Mouse (Mus musculus): ENCODE data around the gene Gnb2. TPM values are rescaled to one million over a fixed set of nuclear protein-coding genes. Genes with fewer than 3 reads are reported as not detected.

Gnb2 gene
- polyA plus RNA-seq, 1 experiment from 2014 or later = 125 TPM

DNA sequence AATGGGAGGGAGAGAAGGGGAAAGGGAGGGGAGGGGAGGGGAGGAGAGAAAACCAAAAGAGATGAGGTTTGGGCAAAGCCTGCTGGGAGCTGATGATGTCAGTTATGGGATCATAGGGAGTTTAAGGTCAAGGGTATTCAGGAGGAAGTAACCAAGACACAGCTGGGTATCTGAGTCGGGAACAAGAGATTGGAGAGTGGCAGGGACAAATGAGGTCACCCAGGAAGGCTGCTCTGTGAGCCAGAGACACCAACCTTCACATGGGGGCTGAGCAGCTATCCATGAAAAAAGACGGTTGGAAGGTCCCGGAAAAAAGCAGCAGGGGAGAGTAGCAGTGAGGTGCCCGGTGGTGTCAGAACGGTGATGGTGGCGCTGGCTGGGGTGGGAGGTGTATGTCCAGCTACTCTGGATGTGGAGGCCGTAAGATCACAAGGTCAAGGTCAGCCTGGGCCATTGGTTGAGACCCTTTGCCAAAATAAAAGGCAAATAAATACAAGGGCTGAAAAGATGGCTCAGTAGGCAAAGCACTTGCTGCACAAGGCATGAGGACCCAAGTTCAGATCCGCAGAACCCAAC, 35.0 kb upstream of the Gnb2 start:
- H3K4me1 ChIP-seq (ENCODE audit: control insufficient read depth, low read depth, low read length) = peaks cover 40% of the 10 kb centered on the region
- H3K36me3 ChIP-seq (ENCODE audit: control insufficient read depth, insufficient read depth) = no peaks in the 10 kb centered on the region
- no peak overlapping the region for H3K27ac ChIP-seq (ENCODE audit: low read length)
- no peaks in the 10 kb centered on the region for H3K9me3 ChIP-seq (replicated peaks; ENCODE audit: control insufficient read depth, low read length)
- H3K9ac ChIP-seq (ENCODE audit: low read depth, low read length) = no peak overlapping the region
- 76% methylated on average over 8 of the region's 8 CpGs for WGBS (ENCODE audit: insufficient replicate concordance)
- no peaks in the 10 kb centered on the region; the same call in 1 of the 2 replicates for H3K27me3 ChIP-seq (ENCODE audit: control insufficient read depth, insufficient read depth, low read depth, low read length)
- no peak overlapping the region for H3K4me3 ChIP-seq (ENCODE audit: low read depth, low read length)
- no peak for ATAC-seq (ENCODE audit: low read depth)
- no peak overlapping the region for H3K4me2 ChIP-seq (ENCODE audit: low read depth, low read length)

DNA sequence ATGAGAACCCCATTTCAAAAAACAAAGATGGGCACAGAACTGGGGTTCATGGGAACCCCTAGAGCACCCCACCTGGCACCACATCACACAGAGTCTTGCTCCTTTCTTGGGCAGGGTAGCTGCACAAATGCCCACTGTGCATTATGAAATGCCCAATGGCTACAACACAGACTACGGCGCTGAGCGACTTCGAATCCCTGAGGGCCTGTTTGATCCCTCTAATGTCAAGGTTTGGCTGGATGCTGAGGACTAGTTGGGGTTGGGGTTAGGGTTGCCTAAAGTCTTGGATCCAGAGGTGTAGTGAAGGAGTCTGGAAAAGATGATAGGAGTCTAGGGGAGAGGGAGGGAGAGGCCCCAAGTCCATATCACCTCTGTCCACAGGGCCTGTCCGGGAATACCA, 33.1 kb upstream of the Gnb2 start:
- H3K4me2 ChIP-seq (ENCODE audit: low read depth, low read length) = no peak overlapping the region
- no peaks in the 10 kb centered on the region; the same call in none of the 2 replicates for H3K27me3 ChIP-seq (ENCODE audit: control insufficient read depth, insufficient read depth, low read depth, low read length)
- no peak overlapping the region for H3K4me3 ChIP-seq (ENCODE audit: low read depth, low read length)
- no peak for ATAC-seq (ENCODE audit: low read depth)
- 81% methylated on average over 5 of the region's 5 CpGs for WGBS (ENCODE audit: insufficient replicate concordance)
- no peak overlapping the region for H3K9ac ChIP-seq (ENCODE audit: low read depth, low read length)
- no peak overlapping the region for H3K27ac ChIP-seq (ENCODE audit: low read length)
- no peaks in the 10 kb centered on the region for H3K36me3 ChIP-seq (ENCODE audit: control insufficient read depth, insufficient read depth)
- H3K4me1 ChIP-seq (ENCODE audit: control insufficient read depth, low read depth, low read length) = peaks cover 28% of the 10 kb centered on the region
- H3K9me3 ChIP-seq (replicated peaks; ENCODE audit: control insufficient read depth, low read length) = no peaks in the 10 kb centered on the region

DNA sequence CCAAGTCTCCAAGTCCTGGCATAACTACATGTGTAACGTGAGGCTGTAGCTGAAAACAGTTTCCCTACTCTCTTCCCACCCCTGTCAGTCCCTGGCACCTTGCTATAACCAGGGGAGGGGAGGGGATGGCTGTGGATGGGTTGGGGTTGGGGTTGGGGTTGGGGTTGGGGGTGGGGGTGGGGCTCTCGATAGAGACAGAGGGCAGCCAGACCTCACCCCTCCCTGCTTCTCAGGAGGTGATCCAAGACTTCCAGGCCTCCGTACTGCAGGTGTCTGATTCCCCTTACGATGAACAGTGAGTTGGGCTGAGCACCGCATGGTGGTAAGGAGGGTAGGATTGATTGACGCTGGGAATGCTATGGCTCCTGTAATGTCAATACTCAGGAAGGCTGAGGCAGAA, 32.4 kb upstream of the Gnb2 start:
- no peak for ATAC-seq (ENCODE audit: low read depth)
- Histone ChIP-seq H3K9ac (ENCODE audit: low read depth, low read length) (no peak overlapping the region), H3K9me3 (replicated peaks; ENCODE audit: control insufficient read depth, low read length) (no peaks in the 10 kb centered on the region), H3K4me1 (ENCODE audit: control insufficient read depth, low read depth, low read length) (peaks cover 21% of the 10 kb centered on the region), H3K27me3 (ENCODE audit: control insufficient read depth, insufficient read depth, low read depth, low read length) (no peaks in the 10 kb centered on the region; the same call in none of the 2 replicates), H3K27ac (ENCODE audit: low read length) (no peak overlapping the region), H3K4me2 (ENCODE audit: low read depth, low read length) (no peak overlapping the region), H3K36me3 (ENCODE audit: control insufficient read depth, insufficient read depth) (no peaks in the 10 kb centered on the region), H3K4me3 (ENCODE audit: low read depth, low read length) (no peak overlapping the region)
- 70% methylated on average over 6 of the region's 6 CpGs for WGBS (ENCODE audit: insufficient replicate concordance)

DNA sequence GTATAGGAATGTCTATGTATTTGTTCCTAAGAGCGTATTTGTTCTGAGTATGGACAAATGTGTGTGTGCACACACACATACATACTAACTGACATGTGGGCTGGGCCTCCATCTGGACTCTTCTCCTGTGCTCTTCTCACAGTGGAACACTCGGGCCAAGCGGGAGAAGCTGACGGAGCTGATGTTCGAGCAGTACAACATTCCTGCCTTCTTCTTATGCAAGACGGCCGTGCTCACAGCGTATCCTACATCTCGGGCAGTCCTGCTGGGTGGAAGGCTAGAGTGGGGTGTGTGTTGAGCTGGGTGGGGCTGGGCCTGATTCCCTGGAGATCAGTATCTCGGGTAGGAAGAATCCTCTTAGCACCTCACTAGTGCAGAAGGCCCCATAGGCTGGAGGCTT, 29.7 kb upstream of the Gnb2 start:
- ATAC-seq (ENCODE audit: low read depth) = no peak
- 76% methylated on average over 10 of the region's 10 CpGs for WGBS (ENCODE audit: insufficient replicate concordance)
- no peak overlapping the region for H3K4me3 ChIP-seq (ENCODE audit: low read depth, low read length)
- no peak overlapping the region for H3K27ac ChIP-seq (ENCODE audit: low read length)
- no peak overlapping the region for H3K4me2 ChIP-seq (ENCODE audit: low read depth, low read length)
- H3K9ac ChIP-seq (ENCODE audit: low read depth, low read length) = no peak overlapping the region
- H3K9me3 ChIP-seq (replicated peaks; ENCODE audit: control insufficient read depth, low read length) = no peaks in the 10 kb centered on the region
- H3K27me3 ChIP-seq (ENCODE audit: control insufficient read depth, insufficient read depth, low read depth, low read length) = no peaks in the 10 kb centered on the region; the same call in none of the 2 replicates
- H3K4me1 ChIP-seq (ENCODE audit: control insufficient read depth, low read depth, low read length) = no peaks in the 10 kb centered on the region
- no peaks in the 10 kb centered on the region for H3K36me3 ChIP-seq (ENCODE audit: control insufficient read depth, insufficient read depth)

DNA sequence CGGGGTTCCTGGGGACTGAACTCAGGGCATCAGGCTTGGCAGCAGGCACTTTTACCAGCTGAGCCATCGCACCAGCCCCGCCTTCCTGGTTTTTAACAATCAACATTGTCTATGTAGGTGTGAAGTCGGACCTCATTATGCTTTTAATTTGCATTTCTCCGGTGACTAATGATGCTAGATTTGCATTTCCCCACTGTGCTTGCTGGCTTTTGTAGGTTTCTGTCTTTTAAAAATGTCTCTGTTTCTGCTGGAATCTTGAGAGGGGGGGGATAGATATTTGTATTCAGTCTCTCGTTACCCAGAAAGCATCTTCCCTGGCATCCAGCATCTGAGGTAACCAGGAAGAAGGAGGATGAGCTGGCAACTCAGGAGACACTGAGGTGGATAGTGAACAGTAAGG, 28.2 kb upstream of the Gnb2 start:
- WGBS (ENCODE audit: insufficient replicate concordance) = 51% methylated on average over 6 of the region's 6 CpGs
- Histone ChIP-seq H3K9me3 (replicated peaks; ENCODE audit: control insufficient read depth, low read length) (no peaks in the 10 kb centered on the region), H3K4me3 (ENCODE audit: low read depth, low read length) (no peak overlapping the region), H3K9ac (ENCODE audit: low read depth, low read length) (no peak overlapping the region), H3K27ac (ENCODE audit: low read length) (no peak overlapping the region), H3K4me1 (ENCODE audit: control insufficient read depth, low read depth, low read length) (no peaks in the 10 kb centered on the region), H3K27me3 (ENCODE audit: control insufficient read depth, insufficient read depth, low read depth, low read length) (no peaks in the 10 kb centered on the region; the same call in none of the 2 replicates), H3K4me2 (ENCODE audit: low read depth, low read length) (no peak overlapping the region), H3K36me3 (ENCODE audit: control insufficient read depth, insufficient read depth) (no peaks in the 10 kb centered on the region)
- ATAC-seq (ENCODE audit: low read depth) = no peak

DNA sequence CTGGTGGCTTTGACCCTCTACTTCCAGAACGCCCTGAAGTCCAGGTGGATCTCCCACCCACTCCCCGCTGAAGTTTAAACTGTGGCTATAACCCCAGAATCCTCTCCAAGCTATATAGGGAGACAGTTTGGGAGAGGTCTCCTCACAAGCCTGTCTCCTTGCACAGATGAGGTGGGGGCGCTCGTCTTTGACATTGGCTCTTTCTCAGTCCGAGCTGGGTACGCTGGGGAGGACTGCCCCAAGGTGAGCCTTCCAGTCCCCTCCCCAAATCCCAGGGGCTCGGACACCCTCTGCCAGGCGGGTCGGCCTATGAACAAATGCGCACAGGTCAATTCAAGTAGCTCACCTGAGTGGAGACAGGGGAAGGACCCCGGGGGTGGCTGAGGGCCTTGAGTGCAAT, 20.6 kb upstream of the Gnb2 start:
- Histone ChIP-seq H3K36me3 (ENCODE audit: control insufficient read depth, insufficient read depth) (no peaks in the 10 kb centered on the region), H3K9me3 (replicated peaks; ENCODE audit: control insufficient read depth, low read length) (no peaks in the 10 kb centered on the region), H3K9ac (ENCODE audit: low read depth, low read length) (no peak overlapping the region), H3K4me1 (ENCODE audit: control insufficient read depth, low read depth, low read length) (peaks cover 2% of the 10 kb centered on the region; the same call in 1 of the 2 replicates), H3K4me3 (ENCODE audit: low read depth, low read length) (no peak overlapping the region), H3K27me3 (ENCODE audit: control insufficient read depth, insufficient read depth, low read depth, low read length) (peaks cover 11% of the 10 kb centered on the region), H3K27ac (ENCODE audit: low read length) (no peak overlapping the region), H3K4me2 (ENCODE audit: low read depth, low read length) (no peak overlapping the region)
- WGBS (ENCODE audit: insufficient replicate concordance) = 36% methylated on average over 11 of the region's 11 CpGs
- ATAC-seq (ENCODE audit: low read depth) = no peak

DNA sequence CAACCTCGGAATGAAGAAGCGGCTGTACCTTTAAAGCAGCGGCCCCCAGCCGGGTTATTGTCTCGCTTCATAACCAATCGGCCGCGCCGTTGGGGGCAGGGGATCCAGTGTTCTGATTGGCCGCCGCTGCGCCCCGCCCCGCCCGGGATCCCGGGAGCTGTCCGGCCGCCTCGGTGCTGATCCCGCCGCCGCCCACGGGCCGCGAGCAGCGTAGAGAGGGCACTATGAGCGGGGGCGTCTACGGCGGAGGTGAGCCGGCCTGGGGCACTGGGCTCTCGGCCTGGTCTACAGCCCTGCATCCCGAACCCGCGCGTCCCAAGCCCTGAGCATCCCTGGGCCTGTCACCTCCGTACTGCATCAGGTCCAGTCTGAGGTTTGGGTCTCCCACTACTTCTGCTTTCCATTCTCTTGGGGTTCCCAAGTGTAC, 20.1 kb upstream of the Gnb2 start, which contains the start of gene Actl6b:
Gene Actl6b (plus strand): TSS at position 107 of the 427 bp plus-strand sequence.
- ATAC-seq (ENCODE audit: low read depth) = peak; percentile 66
- H3K9ac ChIP-seq (ENCODE audit: low read depth, low read length) = no peak within 1 kb of the TSS
- H3K27me3 ChIP-seq (ENCODE audit: control insufficient read depth, insufficient read depth, low read depth, low read length) = peaks cover 11% of the 10 kb centered on the region
- no peaks in the 10 kb centered on the region for H3K36me3 ChIP-seq (ENCODE audit: control insufficient read depth, insufficient read depth)
- H3K4me2 ChIP-seq (ENCODE audit: low read depth, low read length) = peak within 1 kb of the TSS; percentile 30
- peaks cover 2% of the 10 kb centered on the region; the same call in 1 of the 2 replicates for H3K4me1 ChIP-seq (ENCODE audit: control insufficient read depth, low read depth, low read length)
- 1% methylated on average over 37 of the region's 37 CpGs for WGBS (ENCODE audit: insufficient replicate concordance)
- H3K4me3 ChIP-seq (ENCODE audit: low read depth, low read length) = no peak within 1 kb of the TSS
- H3K9me3 ChIP-seq (replicated peaks; ENCODE audit: control insufficient read depth, low read length) = no peaks in the 10 kb centered on the region
- no peak within 1 kb of the TSS for H3K27ac ChIP-seq (ENCODE audit: low read length)

DNA sequence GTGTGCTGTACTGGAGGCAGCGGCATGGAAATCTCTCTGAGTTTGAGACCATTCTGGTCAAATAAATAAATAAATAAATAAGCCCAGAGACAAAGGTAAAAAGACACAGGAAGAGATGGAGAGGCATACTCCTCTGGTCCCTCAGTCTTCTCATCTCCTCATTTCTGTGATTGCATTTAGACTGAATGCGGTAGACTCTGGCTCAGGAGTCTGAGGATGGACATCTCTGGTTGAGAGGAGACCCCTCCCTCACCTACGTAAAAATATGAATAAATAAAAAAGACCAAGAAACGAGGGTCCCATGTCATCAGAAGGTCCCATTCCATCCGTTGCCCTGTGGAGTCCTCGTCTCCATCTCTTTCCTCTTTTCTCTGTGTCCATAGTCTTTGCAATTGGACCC, 19.7 kb upstream of the Gnb2 start:
- Histone ChIP-seq H3K27ac (ENCODE audit: low read length) (no peak overlapping the region), H3K36me3 (ENCODE audit: control insufficient read depth, insufficient read depth) (no peaks in the 10 kb centered on the region), H3K4me1 (ENCODE audit: control insufficient read depth, low read depth, low read length) (peaks cover 2% of the 10 kb centered on the region; the same call in 1 of the 2 replicates), H3K4me2 (ENCODE audit: low read depth, low read length) (peak overlapping the region; percentile 30), H3K9me3 (replicated peaks; ENCODE audit: control insufficient read depth, low read length) (no peaks in the 10 kb centered on the region), H3K4me3 (ENCODE audit: low read depth, low read length) (no peak overlapping the region), H3K9ac (ENCODE audit: low read depth, low read length) (no peak overlapping the region), H3K27me3 (ENCODE audit: control insufficient read depth, insufficient read depth, low read depth, low read length) (peaks cover 11% of the 10 kb centered on the region)
- no peak for ATAC-seq (ENCODE audit: low read depth)
- 22% methylated on average over 6 of the region's 6 CpGs for WGBS (ENCODE audit: insufficient replicate concordance)

DNA sequence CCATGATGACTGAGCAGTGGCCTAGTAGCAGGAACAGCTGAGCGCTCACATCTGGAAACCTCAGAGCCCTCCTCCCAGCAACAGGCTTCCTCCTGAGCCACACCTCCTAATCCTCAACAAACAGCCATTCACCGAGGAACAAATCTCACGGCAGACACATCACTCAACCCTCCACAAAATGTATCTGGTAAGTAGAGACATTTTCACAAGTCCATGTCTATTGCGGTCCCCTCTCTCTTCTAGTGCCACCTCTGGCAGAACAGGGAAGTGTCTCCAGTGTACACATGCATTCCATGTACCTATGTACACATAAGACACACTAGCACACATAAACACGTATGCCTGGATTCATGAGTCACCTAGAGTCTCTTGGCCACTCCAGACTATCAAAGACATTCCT, 17.8 kb upstream of the Gnb2 start:
- H3K27me3 ChIP-seq (ENCODE audit: control insufficient read depth, insufficient read depth, low read depth, low read length) = peaks cover 11% of the 10 kb centered on the region
- no peak overlapping the region for H3K4me2 ChIP-seq (ENCODE audit: low read depth, low read length)

More for the DNA sequence above, 17.8 kb upstream of the Gnb2 start:
- Histone ChIP-seq H3K27ac (ENCODE audit: low read length) (no peak overlapping the region), H3K36me3 (ENCODE audit: control insufficient read depth, insufficient read depth) (no peaks in the 10 kb centered on the region), H3K9ac (ENCODE audit: low read depth, low read length) (no peak overlapping the region), H3K9me3 (replicated peaks; ENCODE audit: control insufficient read depth, low read length) (no peaks in the 10 kb centered on the region), H3K4me1 (ENCODE audit: control insufficient read depth, low read depth, low read length) (peaks cover 2% of the 10 kb centered on the region; the same call in 1 of the 2 replicates), H3K4me3 (ENCODE audit: low read depth, low read length) (no peak overlapping the region)
- ATAC-seq (ENCODE audit: low read depth) = no peak
- WGBS (ENCODE audit: insufficient replicate concordance) = 63% methylated on average over 5 of the region's 5 CpGs
